Mouse (Mus musculus): ENCODE data around the gene 2610528J11Rik. TPM values are rescaled to one million over a fixed set of nuclear protein-coding genes. Genes with fewer than 3 reads are reported as not detected.
A peak's percentile ranks its signal among the peaks of the same experiment; 100 is the strongest.

2610528J11Rik gene
- polyA plus RNA-seq, 1 experiment: not detected

DNA sequence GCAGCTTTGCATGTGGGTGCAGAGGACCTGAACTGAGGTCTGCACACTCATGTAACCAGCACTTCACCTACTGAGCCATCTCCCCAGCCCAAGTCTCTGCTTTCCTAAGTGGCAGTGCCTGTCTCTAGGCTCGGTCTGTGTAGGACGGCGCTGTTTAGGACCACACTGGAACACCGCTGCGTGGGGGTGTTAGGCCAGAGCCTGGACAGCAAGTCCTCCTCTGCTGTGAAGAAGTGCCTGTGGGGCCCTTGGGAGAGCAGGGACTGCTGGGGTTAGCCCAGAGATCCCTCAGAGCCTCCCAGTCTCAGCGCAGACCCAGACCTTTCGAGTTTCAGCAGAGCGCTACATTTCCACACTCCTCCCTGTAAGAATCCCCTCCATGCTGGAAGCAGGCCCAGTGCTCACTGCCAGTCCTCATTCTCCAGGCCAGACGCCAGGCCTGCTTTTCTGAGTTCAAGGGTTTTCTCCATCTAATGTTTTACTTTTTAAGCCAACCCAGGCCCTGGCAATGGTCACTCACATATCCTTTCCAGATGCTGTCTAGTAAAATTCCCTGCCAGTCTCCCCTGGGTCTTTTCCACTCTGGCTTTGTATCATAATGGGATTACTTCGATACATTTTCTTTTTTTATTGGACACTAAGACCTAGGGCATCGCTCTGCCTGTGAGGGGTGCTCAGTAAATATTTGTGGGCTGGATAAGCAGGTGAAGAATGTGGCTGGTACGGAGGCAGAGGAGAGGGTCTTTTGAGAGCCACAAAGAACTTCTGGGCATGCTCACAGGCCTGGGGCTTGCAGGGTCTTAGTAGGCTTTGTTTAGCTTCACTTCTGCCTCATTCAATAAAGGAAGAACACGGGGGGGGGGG is 37.5 kb downstream of the 2610528J11Rik start:
- H3K36me3 ChIP-seq (ENCODE audit: control insufficient read depth, insufficient read depth): no peaks in the 10 kb centered on the region
- no peaks in the 10 kb centered on the region for H3K79me3 ChIP-seq (ENCODE audit: low read depth)
- H3K4me3 ChIP-seq (ENCODE audit: insufficient read depth, poor library complexity, severe bottlenecking): no peak overlapping the region
- H3K27me3 ChIP-seq (ENCODE audit: control insufficient read depth, insufficient read depth, insufficient read length): peaks cover 42% of the 10 kb centered on the region
- no peaks in the 10 kb centered on the region for H3K79me2 ChIP-seq (ENCODE audit: control insufficient read depth, insufficient read depth)
- H3ac ChIP-seq (ENCODE audit: control insufficient read depth, insufficient read length, low read depth): no peak overlapping the region
- TF ChIP-seq CEBPB (IDR thresholded peaks at IDR 0.05; ENCODE audit: low read depth): no peak
- no peak for TF ChIP-seq MYOD1 (IDR thresholded peaks at IDR 0.05; ENCODE audit: control insufficient read depth, insufficient read length, low read depth)
- TF ChIP-seq FOSL1 (IDR thresholded peaks at IDR 0.05; ENCODE audit: insufficient read depth, low read length, poor library complexity, severe bottlenecking): no peak
- TF ChIP-seq MAX (IDR thresholded peaks at IDR 0.05): no peak
- no peak for TF ChIP-seq USF1 (IDR thresholded peaks at IDR 0.05; ENCODE audit: low read depth)
- no peak for TF ChIP-seq CTCF (IDR thresholded peaks at IDR 0.05; ENCODE audit: control insufficient read depth, insufficient read depth, insufficient read length)
- TF ChIP-seq MYOG (IDR thresholded peaks at IDR 0.05; ENCODE audit: control insufficient read depth, extremely low read depth, insufficient read length): no peak

- Histone ChIP-seq H3K27me3 (ENCODE audit: control insufficient read depth, insufficient read depth, insufficient read length) (peaks cover 45% of the 10 kb centered on the region), H3K4me3 (ENCODE audit: insufficient read depth, poor library complexity, severe bottlenecking) (no peak overlapping the region), H3K36me3 (ENCODE audit: control insufficient read depth, insufficient read depth) (no peaks in the 10 kb centered on the region), H3ac (ENCODE audit: control insufficient read depth, insufficient read length, low read depth) (no peak overlapping the region), H3K79me2 (ENCODE audit: control insufficient read depth, insufficient read depth) (no peaks in the 10 kb centered on the region), H3K79me3 (ENCODE audit: low read depth) (no peaks in the 10 kb centered on the region)
- TF ChIP-seq MYOD1 (IDR thresholded peaks at IDR 0.05; ENCODE audit: control insufficient read depth, insufficient read length, low read depth) (no peak), USF1 (IDR thresholded peaks at IDR 0.05; ENCODE audit: low read depth) (no peak)
Observed at GRCm38 (mm10) chr4:118564926-118565279, 38.1 kb downstream of the 2610528J11Rik start.

DNA sequence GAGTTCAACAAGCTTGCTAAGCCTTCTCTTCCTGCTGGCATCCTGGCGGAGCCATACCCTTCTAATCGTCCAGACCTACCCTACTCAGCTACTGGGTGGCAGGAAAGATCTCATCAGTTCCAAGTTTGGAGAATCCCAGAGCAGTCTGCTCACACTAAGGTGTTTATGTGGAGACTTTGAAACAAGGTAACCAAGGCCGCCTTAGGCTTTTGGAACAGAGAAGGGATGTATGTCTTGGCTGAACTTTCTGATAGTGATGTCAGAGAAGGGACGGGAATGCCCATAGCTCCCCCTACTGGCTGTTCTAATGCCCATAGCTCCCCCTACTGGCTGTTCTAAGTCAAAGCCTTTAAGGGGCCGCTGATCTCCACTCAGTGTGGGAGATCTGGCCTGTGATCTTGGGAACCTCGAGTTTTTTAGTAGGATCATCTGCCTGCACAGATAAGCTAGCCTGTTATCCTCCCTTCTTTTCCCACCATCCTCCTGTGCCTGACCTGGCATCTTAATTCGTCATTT is 39.4 kb downstream of the 2610528J11Rik start:
- no peaks in the 10 kb centered on the region for H3K79me2 ChIP-seq (ENCODE audit: control insufficient read depth, insufficient read depth)
- peaks cover 46% of the 10 kb centered on the region for H3K27me3 ChIP-seq (ENCODE audit: control insufficient read depth, insufficient read depth, insufficient read length)
- H3K4me3 ChIP-seq (ENCODE audit: insufficient read depth, poor library complexity, severe bottlenecking): no peak overlapping the region
- H3K79me3 ChIP-seq (ENCODE audit: low read depth): no peaks in the 10 kb centered on the region
- H3K36me3 ChIP-seq (ENCODE audit: control insufficient read depth, insufficient read depth): no peaks in the 10 kb centered on the region
- peak; percentile 94 for TF ChIP-seq CTCF (IDR thresholded peaks at IDR 0.05; ENCODE audit: control insufficient read depth, insufficient read depth, insufficient read length)
- no peak for TF ChIP-seq MAX (IDR thresholded peaks at IDR 0.05)
- no peak overlapping the region for H3ac ChIP-seq (ENCODE audit: control insufficient read depth, insufficient read length, low read depth)

GRCm38 (mm10) chr4:118568709-118569108 is 41.9 kb downstream of the 2610528J11Rik start:
- no peaks in the 10 kb centered on the region for H3K79me2 ChIP-seq (ENCODE audit: control insufficient read depth, insufficient read depth)
- H3K79me3 ChIP-seq (ENCODE audit: low read depth): no peaks in the 10 kb centered on the region
- peaks cover 62% of the 10 kb centered on the region for H3K27me3 ChIP-seq (ENCODE audit: control insufficient read depth, insufficient read depth, insufficient read length)
- no peak overlapping the region for H3ac ChIP-seq (ENCODE audit: control insufficient read depth, insufficient read length, low read depth)
- no peak for TF ChIP-seq CEBPB (IDR thresholded peaks at IDR 0.05; ENCODE audit: low read depth)
- TF ChIP-seq MYOG (IDR thresholded peaks at IDR 0.05; ENCODE audit: control insufficient read depth, extremely low read depth, insufficient read length): no peak
- no peak for TF ChIP-seq USF1 (IDR thresholded peaks at IDR 0.05; ENCODE audit: low read depth)
- TF ChIP-seq CTCF (IDR thresholded peaks at IDR 0.05; ENCODE audit: control insufficient read depth, insufficient read depth, insufficient read length): no peak
- TF ChIP-seq MAX (IDR thresholded peaks at IDR 0.05): no peak
- TF ChIP-seq FOSL1 (IDR thresholded peaks at IDR 0.05; ENCODE audit: insufficient read depth, low read length, poor library complexity, severe bottlenecking): no peak
- no peak for TF ChIP-seq MYOD1 (IDR thresholded peaks at IDR 0.05; ENCODE audit: control insufficient read depth, insufficient read length, low read depth)
- H3K36me3 ChIP-seq (ENCODE audit: control insufficient read depth, insufficient read depth): no peaks in the 10 kb centered on the region
- no peak overlapping the region for H3K4me3 ChIP-seq (ENCODE audit: insufficient read depth, poor library complexity, severe bottlenecking)

DNA sequence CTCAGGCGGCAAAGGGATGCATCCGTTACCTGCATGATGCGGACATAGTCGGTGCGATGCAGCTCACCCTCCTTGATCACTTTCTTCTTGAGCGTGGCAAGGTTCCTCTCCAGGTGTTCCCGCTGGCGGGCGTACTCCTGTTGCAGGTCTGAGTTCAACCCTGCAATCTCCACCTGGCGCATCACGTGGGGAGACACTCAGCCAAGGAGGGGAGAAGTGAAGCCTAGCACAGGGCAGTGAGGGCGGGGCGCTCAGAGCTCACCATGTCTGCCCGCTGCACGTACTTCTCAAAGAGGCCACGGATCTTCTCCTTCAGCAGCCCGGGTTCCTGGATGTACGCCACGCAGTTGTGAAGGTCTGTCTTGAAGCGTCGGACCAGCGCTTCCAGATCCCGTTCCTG is 42.5 kb downstream of the 2610528J11Rik start:
- no peaks in the 10 kb centered on the region for H3K36me3 ChIP-seq (ENCODE audit: control insufficient read depth, insufficient read depth)
- no peaks in the 10 kb centered on the region for H3K79me2 ChIP-seq (ENCODE audit: control insufficient read depth, insufficient read depth)
- TF ChIP-seq MAX (IDR thresholded peaks at IDR 0.05) (no peak), USF1 (IDR thresholded peaks at IDR 0.05; ENCODE audit: low read depth) (no peak), CTCF (IDR thresholded peaks at IDR 0.05; ENCODE audit: control insufficient read depth, insufficient read depth, insufficient read length) (no peak), MYOG (IDR thresholded peaks at IDR 0.05; ENCODE audit: control insufficient read depth, extremely low read depth, insufficient read length) (no peak), MYOD1 (IDR thresholded peaks at IDR 0.05; ENCODE audit: control insufficient read depth, insufficient read length, low read depth) (no peak), CEBPB (IDR thresholded peaks at IDR 0.05; ENCODE audit: low read depth) (no peak), FOSL1 (IDR thresholded peaks at IDR 0.05; ENCODE audit: insufficient read depth, low read length, poor library complexity, severe bottlenecking) (no peak)
- peaks cover 61% of the 10 kb centered on the region for H3K27me3 ChIP-seq (ENCODE audit: control insufficient read depth, insufficient read depth, insufficient read length)
- no peaks in the 10 kb centered on the region for H3K79me3 ChIP-seq (ENCODE audit: low read depth)
- H3ac ChIP-seq (ENCODE audit: control insufficient read depth, insufficient read length, low read depth): no peak overlapping the region
- H3K4me3 ChIP-seq (ENCODE audit: insufficient read depth, poor library complexity, severe bottlenecking): no peak overlapping the region

DNA sequence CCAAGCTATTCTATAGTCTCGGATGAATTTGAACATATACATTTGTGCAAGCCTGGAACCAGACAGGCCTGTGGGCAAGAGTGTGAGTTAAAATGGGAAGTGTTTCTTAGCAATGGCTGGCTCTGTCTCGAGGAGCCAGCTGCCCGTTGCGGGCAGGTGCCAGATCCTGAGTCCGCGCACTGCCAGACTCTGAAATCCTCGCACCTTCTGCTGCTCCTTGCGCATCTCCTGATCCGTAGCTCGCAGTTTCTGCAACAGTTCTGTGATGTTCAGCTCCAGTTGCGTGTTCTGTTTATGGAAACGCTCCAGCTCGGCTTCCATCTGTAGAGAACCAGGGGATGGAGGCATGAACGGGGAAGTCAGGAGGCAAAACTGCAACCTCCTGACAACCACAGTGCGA is 44.6 kb downstream of the 2610528J11Rik start:
- H3K79me2 ChIP-seq (ENCODE audit: control insufficient read depth, insufficient read depth): no peaks in the 10 kb centered on the region
- TF ChIP-seq CTCF (IDR thresholded peaks at IDR 0.05; ENCODE audit: control insufficient read depth, insufficient read depth, insufficient read length): no peak
- TF ChIP-seq MYOD1 (IDR thresholded peaks at IDR 0.05; ENCODE audit: control insufficient read depth, insufficient read length, low read depth): no peak
- TF ChIP-seq CEBPB (IDR thresholded peaks at IDR 0.05; ENCODE audit: low read depth): no peak
- no peak for TF ChIP-seq USF1 (IDR thresholded peaks at IDR 0.05; ENCODE audit: low read depth)
- TF ChIP-seq MYOG (IDR thresholded peaks at IDR 0.05; ENCODE audit: control insufficient read depth, extremely low read depth, insufficient read length): no peak
- no peak for TF ChIP-seq MAX (IDR thresholded peaks at IDR 0.05)
- TF ChIP-seq FOSL1 (IDR thresholded peaks at IDR 0.05; ENCODE audit: insufficient read depth, low read length, poor library complexity, severe bottlenecking): no peak
- H3K36me3 ChIP-seq (ENCODE audit: control insufficient read depth, insufficient read depth): no peaks in the 10 kb centered on the region
- peaks cover 70% of the 10 kb centered on the region for H3K27me3 ChIP-seq (ENCODE audit: control insufficient read depth, insufficient read depth, insufficient read length)
- H3ac ChIP-seq (ENCODE audit: control insufficient read depth, insufficient read length, low read depth): no peak overlapping the region
- H3K79me3 ChIP-seq (ENCODE audit: low read depth): no peaks in the 10 kb centered on the region
- no peak overlapping the region for H3K4me3 ChIP-seq (ENCODE audit: insufficient read depth, poor library complexity, severe bottlenecking)
